Mouse (Mus musculus): ENCODE results near the gene Bmp6. TPM values are rescaled to one million over a fixed set of nuclear protein-coding genes. Genes with fewer than 3 reads are reported as not detected.

Gene Bmp6
- total and polyA plus RNA-seq, 2 experiments from 2014 or later, result 3.6 to 14.5 TPM

DNA sequence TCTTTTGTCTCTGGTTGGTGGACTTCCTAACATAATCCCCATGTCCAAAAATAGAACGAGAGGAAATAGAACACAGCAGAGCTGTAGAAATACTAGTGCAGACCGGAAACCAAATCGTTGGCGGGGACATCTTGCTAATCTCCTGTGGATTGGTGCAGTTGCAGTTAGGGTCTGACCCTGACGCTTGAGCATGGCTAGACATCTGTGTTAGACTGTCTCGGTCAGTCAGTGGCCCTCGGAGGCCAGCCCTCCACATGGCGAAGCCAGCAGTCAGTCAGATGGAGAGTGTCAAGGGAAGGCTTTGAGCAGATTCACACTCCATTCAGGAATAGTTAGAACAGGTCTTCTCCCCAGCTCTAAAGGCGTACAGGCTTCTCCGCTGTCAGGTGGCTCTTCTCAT lies 95.3 kb downstream of the Bmp6 start:
- Histone ChIP-seq H3K4me3 (ENCODE audit: low read depth, low read length) (no peak overlapping the region), H3K4me2 (ENCODE audit: low read depth, low read length, poor library complexity, severe bottlenecking) (no peak overlapping the region), H3K9me3 (ENCODE audit: low read length) (no peaks in the 10 kb centered on the region), H3K36me3 (ENCODE audit: insufficient read depth, low read length) (no peaks in the 10 kb centered on the region), H3K4me1 (ENCODE audit: insufficient read depth, low read length) (no peaks in the 10 kb centered on the region), H3K9ac (replicated peaks; ENCODE audit: low read length, poor library complexity, severe bottlenecking) (no peak overlapping the region), H3K27ac (ENCODE audit: low read depth, low read length) (no peak overlapping the region), H3K27me3 (ENCODE audit: insufficient read depth, low read length) (no peaks in the 10 kb centered on the region)
- TF ChIP-seq CTCF (IDR thresholded peaks at IDR 0.05), result no peak
- DNase-seq (ENCODE audit: low spot score), result no peak
- 87% methylated on average over 10 of the region's 10 CpGs for WGBS
- ATAC-seq (ENCODE audit: low FRiP score), result no peak

DNA sequence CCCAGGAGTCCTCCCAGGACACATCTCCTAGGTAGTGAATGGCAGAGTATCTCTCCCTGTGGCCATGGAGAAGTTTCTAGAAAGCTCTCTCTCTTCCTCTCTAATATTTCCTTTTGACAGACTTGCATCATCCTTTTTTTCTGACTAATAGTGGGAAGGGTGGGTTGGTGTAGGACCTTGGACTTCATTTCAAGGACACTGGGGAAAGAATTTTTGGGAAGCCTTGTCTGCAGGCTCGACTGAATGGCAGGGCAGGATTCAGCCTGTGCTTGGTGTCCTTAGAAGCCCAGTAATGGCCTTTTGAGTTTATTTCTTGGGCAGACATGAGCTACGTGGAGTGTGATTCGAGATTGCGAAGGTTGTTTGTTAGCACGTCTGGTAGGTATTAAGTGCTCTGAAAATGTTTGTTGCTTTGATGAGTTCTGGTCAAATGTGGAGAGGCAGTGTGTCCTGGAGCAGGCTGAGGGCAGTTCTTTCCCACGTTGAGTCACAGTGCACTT lies 103.7 kb downstream of the Bmp6 start:
- no peaks in the 10 kb centered on the region for H3K27me3 ChIP-seq (ENCODE audit: insufficient read depth, low read length)
- H3K27ac ChIP-seq (ENCODE audit: low read depth, low read length), result no peak overlapping the region
- ATAC-seq (ENCODE audit: low FRiP score) (no peak), DNase-seq (ENCODE audit: low spot score) (no peak)
- H3K4me3 ChIP-seq (ENCODE audit: low read depth, low read length), result no peak overlapping the region
- no peak overlapping the region for H3K9ac ChIP-seq (replicated peaks; ENCODE audit: low read length, poor library complexity, severe bottlenecking)
- H3K4me1 ChIP-seq (ENCODE audit: insufficient read depth, low read length), result no peaks in the 10 kb centered on the region
- H3K36me3 ChIP-seq (ENCODE audit: insufficient read depth, low read length), result no peaks in the 10 kb centered on the region
- H3K4me2 ChIP-seq (ENCODE audit: low read depth, low read length, poor library complexity, severe bottlenecking), result no peak overlapping the region
- 87% methylated on average over 6 of the region's 6 CpGs for WGBS
- TF ChIP-seq CTCF (IDR thresholded peaks at IDR 0.05), result no peak
- H3K9me3 ChIP-seq (ENCODE audit: low read length), result no peaks in the 10 kb centered on the region

DNA sequence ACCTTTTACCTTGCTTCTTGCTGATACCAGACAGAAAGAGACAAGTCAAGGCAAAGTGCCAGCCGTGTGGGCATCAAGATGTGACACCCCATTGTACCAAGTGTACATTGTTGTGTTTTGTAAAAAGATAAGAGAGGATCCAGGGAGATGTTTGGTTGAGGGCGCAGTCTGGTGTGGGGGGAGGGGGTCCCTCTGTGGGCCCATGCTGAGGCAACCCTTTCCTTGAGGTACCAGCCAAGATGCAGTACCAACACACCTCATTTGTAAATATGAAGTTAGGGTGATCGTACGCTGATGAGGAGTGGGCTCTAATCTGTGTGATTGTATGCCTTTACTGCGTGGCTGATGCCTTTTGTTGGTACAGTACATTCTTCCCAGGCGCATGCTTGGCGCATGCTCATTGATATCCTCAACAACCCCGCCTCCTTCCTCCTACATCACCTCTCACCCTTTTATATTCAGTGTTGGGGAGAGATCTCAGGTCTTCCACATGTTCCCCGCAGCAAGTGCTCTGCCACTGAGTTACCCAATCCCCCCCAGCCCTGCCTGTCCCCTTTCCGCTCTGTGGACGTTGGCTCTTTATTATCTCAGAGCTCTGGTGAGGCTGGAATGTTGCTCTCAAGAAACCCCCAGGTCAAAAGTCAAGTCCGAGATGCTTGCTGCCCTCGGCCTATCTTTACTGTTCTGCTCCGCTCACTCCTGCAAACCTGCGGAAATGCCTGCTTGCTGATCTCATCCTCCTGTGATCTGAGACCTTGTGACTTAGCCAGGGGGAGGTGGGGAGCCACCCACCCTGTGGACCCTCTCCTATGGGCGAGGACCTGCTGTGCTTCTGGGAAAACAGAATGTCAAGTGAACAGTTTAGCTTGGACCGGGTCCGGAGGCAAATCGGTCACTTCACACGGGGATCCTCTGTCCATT lies 105.4 kb downstream of the Bmp6 start:
- Histone ChIP-seq H3K4me1 (ENCODE audit: insufficient read depth, low read length) (no peaks in the 10 kb centered on the region), H3K27ac (ENCODE audit: low read depth, low read length) (no peak overlapping the region), H3K4me3 (ENCODE audit: low read depth, low read length) (no peak overlapping the region), H3K4me2 (ENCODE audit: low read depth, low read length, poor library complexity, severe bottlenecking) (no peak overlapping the region), H3K36me3 (ENCODE audit: insufficient read depth, low read length) (no peaks in the 10 kb centered on the region), H3K9ac (replicated peaks; ENCODE audit: low read length, poor library complexity, severe bottlenecking) (no peak overlapping the region), H3K9me3 (ENCODE audit: low read length) (no peaks in the 10 kb centered on the region), H3K27me3 (ENCODE audit: insufficient read depth, low read length) (no peaks in the 10 kb centered on the region)
- no peak for ATAC-seq (ENCODE audit: low FRiP score)
- WGBS, result 65% methylated on average over 20 of the region's 20 CpGs
- DNase-seq (ENCODE audit: low spot score), result no peak
- no peak for TF ChIP-seq CTCF (IDR thresholded peaks at IDR 0.05)

DNA sequence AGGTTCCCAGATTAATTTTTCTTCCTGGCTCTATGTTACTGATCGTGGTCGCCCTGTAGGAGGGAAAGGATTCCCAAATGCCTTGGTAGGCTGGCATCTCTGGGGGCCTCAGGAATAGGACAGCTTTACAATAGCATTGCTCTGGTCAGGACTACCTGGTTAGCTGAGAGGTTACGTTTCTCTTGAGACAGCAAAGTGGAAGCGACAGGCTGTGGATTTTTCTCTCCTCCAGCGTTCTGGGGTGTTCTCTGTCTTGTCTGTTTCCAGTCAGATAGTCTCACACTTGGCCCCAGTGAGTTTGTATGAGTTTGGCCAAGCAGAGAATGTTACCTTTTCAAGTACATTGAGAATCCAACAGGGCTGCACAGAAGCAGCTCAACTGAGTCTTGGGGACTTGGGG lies 106.5 kb downstream of the Bmp6 start:
- DNase-seq (ENCODE audit: low spot score) (no peak), ATAC-seq (ENCODE audit: low FRiP score) (no peak)
- WGBS, result 56% methylated on average over 5 of the region's 5 CpGs
- H3K27ac ChIP-seq (ENCODE audit: low read depth, low read length), result no peak overlapping the region
- H3K36me3 ChIP-seq (ENCODE audit: insufficient read depth, low read length), result no peaks in the 10 kb centered on the region
- H3K9me3 ChIP-seq (ENCODE audit: low read length), result no peaks in the 10 kb centered on the region
- no peak overlapping the region for H3K4me3 ChIP-seq (ENCODE audit: low read depth, low read length)
- no peak overlapping the region for H3K9ac ChIP-seq (replicated peaks; ENCODE audit: low read length, poor library complexity, severe bottlenecking)
- TF ChIP-seq CTCF (IDR thresholded peaks at IDR 0.05), result no peak
- no peaks in the 10 kb centered on the region for H3K4me1 ChIP-seq (ENCODE audit: insufficient read depth, low read length)
- H3K27me3 ChIP-seq (ENCODE audit: insufficient read depth, low read length), result no peaks in the 10 kb centered on the region
- no peak overlapping the region for H3K4me2 ChIP-seq (ENCODE audit: low read depth, low read length, poor library complexity, severe bottlenecking)

DNA sequence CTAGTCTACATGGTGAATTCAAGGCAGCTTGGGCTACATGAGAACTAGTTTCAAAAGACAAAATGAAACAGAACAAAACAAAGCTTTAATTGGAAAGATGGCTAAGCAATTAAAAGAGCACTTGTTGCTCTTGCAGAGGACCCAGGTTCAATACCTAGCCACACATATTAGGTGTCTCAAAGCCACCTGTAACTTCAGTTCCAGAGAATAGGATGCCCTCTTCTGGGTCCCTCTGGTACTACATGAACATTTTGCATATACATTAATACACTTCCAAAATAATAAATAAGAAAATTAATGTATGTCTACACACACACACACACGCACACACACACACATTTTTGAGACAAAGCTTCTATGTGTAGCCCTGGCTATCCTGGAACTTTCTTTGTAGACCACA lies 118.5 kb downstream of the Bmp6 start:
- no peak overlapping the region for H3K27ac ChIP-seq (ENCODE audit: low read depth, low read length)
- no peaks in the 10 kb centered on the region for H3K36me3 ChIP-seq (ENCODE audit: insufficient read depth, low read length)
- H3K4me1 ChIP-seq (ENCODE audit: insufficient read depth, low read length), result no peaks in the 10 kb centered on the region
- no peak overlapping the region for H3K9ac ChIP-seq (replicated peaks; ENCODE audit: low read length, poor library complexity, severe bottlenecking)
- no peak overlapping the region for H3K4me3 ChIP-seq (ENCODE audit: low read depth, low read length)
- WGBS, result 80% methylated on average over 1 of the region's 1 CpGs
- no peaks in the 10 kb centered on the region for H3K9me3 ChIP-seq (ENCODE audit: low read length)
- 0 out of 2 replicates have a peak, but pooled peaks have one; percentile 12 for TF ChIP-seq CTCF (IDR thresholded peaks at IDR 0.05)
- no peak for DNase-seq (ENCODE audit: low spot score)
- H3K4me2 ChIP-seq (ENCODE audit: low read depth, low read length, poor library complexity, severe bottlenecking), result no peak overlapping the region
- no peak for ATAC-seq (ENCODE audit: low FRiP score)
- H3K27me3 ChIP-seq (ENCODE audit: insufficient read depth, low read length), result no peaks in the 10 kb centered on the region

DNA sequence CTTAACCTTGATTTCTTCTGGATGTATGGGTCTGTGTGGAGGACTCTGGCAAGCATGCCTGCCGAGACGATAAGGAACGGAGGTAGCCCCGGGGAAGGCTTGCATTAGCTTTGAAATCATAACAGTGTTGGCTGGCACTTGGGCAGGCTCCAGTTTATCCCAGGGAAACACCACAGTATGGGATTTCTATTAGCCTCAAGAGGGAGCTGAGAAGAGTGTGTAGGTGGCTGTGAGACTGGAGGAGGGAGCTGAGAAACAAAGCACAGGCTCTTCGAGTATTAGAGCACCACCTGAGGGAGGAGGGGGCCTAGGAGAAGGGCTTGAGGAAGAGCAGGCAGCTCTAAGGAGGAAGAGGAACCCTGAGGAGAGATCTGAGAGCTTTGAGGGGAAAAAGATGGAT lies 126.0 kb downstream of the Bmp6 start:
- TF ChIP-seq CTCF (IDR thresholded peaks at IDR 0.05), result no peak
- 89% methylated on average over 5 of the region's 5 CpGs for WGBS
- Histone ChIP-seq H3K4me1 (ENCODE audit: insufficient read depth, low read length) (no peaks in the 10 kb centered on the region), H3K9ac (replicated peaks; ENCODE audit: low read length, poor library complexity, severe bottlenecking) (no peak overlapping the region), H3K27ac (ENCODE audit: low read depth, low read length) (no peak overlapping the region), H3K27me3 (ENCODE audit: insufficient read depth, low read length) (no peaks in the 10 kb centered on the region), H3K4me2 (ENCODE audit: low read depth, low read length, poor library complexity, severe bottlenecking) (no peak overlapping the region), H3K4me3 (ENCODE audit: low read depth, low read length) (no peak overlapping the region), H3K9me3 (ENCODE audit: low read length) (no peaks in the 10 kb centered on the region), H3K36me3 (ENCODE audit: insufficient read depth, low read length) (no peaks in the 10 kb centered on the region)
- no peak for DNase-seq (ENCODE audit: low spot score)
- ATAC-seq (ENCODE audit: low FRiP score), result no peak
